Mouse (Mus musculus) T-helper 1 cell (primary cell): Measurements from ENCODE around the gene Dnah17.

ENCODE experiments used
- in situ Hi-C: fragments of 300-600 bp; cut with MboI, MseI; formaldehyde crosslinking; loops from one replicate; pipeline ENCODE4 v1.15.1; 2025; ENCODE audit warnings: high pct_unique_total_duplicates

The Dnah17 gene

DNA sequence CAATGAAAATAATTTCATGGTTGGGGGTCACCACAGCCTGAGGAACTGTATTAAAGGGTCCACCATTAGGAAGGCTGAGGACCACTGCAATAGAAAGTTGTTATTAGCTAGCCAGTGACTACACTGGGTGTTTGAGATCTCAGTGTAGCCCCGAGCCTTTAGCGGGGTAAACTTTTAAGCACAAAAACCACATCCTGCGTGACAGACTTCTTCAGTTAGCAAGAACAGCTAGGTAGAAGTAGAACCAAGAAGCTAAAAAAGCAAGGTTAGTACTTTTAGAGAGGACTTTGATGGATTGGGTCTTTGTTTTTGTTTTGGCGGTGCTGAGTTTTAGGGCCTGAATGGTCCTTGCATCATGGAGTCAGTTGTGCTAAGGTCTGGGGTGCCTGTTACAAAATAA, 13.3 kb upstream of the Dnah17 start:
- in situ Hi-C loops = no loop called here

DNA sequence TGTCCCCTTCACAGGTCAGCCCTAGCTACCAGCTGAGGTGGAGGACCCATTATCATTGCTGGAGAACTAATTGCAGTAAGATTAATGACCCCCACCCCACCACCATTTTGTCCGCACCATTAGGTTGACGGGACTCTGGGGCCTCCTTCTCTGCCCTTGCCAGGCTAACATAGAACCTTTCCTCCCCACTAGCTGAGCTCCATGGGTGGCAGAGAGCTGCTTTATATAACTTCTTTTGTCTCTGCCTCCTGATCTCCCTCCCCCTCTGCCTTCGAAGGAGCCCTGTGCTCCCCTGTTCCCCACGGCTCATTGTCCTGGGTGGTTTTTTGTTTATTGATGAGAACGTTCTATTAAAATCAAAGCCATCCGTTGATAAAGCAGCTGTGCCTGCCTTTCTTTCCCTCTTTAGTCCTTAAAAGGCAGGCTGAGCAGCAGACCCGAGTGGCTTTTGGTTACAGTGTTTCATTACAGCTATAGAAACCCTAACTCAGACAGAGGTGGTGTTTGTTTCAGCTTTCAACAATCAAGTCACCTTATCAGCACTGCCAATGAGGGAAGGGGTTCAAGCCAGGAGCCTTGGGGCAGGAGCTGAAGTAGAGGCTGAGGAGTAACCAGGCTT, 12.2 kb upstream of the Dnah17 start:
- in situ Hi-C loops = no loop called here

DNA sequence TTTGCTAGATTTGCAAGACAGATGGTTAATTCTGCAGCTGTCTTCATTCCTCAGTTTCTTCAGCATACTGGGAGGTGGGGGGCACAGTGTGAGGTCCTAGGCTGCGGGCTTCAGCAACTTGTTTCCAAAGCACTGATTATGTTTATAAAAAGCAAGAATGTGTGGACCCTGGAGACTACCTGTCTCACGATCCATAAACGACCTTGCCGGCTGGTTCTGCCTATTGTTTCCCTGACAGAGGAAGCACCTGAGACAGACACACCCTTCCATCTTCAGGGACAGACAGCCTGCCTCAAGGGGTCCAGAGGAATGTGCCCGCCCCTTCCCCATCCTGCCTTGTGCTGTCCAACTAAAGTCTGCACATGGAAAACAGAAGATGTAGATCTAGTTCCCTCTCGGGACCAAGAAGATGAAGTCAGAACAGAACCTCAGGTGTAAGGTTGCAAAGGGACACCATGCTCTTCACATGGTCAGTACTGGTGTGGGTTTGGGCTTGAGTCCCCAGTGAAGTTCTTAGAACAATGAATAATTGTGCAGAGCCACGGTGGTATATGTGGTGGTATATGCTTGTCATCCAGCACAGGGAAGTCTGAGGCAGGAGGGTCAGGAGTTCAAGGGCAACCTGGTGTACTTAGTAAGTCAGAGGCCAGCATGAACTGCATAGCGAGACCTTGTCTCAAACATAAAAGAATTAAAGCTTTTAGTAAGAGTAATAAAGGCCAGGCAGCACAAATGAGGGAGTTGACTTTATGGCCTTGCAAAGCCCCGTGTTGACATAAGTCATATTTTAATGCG, 10.5 kb upstream of the Dnah17 start:
- in situ Hi-C loops = no loop called here

DNA sequence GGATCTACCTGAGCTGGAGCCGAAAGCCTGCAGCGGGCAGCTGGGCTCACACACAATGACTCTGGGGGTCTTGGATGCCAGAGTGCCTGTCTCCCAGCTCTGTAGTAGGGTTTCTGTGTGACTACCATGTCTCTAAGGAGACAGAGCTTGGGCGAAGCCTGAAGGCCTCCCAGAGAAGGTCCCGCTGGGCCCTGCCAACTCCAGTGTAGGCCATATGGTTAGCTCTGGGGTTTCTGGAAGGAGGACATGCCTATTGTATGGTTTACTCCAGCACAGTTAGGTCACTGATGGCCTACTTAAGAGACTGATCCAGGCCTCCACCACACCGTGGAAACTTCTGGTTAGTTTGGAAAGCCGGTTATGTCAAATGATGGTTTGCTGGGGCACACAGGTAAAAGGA, 7.9 kb upstream of the Dnah17 start:
- in situ Hi-C loops = no loop called here

DNA sequence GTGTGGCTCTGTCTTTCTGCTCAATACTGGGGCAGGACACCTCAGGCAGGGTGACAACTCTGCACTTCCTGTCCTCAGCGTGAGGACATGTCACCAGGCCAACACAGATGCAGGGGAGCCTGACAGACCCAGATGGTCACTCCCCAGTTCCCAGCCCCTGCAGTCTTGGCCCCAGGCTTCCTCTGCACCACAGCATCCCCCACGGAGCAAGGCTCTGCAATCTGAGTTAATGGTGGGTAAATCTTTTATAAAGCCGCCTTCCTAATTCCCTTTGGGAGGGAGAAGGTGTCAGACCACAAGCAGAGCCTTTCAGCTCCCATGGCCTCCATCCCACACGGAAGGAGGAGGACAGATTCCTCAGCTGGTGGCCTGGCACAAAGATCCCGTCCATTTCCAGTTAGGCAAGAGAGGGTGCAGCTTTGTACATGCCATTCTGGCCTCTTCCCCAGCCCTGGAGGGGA, 5.8 kb upstream of the Dnah17 start:
- in situ Hi-C loops = no loop called here

DNA sequence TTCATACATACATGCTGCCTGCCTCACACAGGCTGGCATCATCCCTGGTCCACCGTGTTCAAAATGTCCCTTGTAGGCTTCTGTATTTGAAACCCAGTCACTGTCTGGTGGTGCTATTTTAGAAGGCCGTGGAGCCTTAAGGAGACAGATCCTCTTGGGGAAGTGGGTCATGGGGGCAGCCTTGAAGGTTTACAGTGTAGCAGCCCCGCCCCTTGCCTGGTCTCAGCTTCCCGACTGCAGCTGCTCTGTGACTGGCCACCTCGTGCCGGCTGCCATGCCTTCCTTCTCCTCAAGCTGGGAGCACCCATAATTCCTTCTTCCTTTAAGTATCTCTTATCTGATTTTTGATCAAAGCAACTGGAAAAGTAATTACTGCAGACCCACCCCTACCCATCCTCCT, 4.8 kb upstream of the Dnah17 start:
- in situ Hi-C loops = no loop called here

DNA sequence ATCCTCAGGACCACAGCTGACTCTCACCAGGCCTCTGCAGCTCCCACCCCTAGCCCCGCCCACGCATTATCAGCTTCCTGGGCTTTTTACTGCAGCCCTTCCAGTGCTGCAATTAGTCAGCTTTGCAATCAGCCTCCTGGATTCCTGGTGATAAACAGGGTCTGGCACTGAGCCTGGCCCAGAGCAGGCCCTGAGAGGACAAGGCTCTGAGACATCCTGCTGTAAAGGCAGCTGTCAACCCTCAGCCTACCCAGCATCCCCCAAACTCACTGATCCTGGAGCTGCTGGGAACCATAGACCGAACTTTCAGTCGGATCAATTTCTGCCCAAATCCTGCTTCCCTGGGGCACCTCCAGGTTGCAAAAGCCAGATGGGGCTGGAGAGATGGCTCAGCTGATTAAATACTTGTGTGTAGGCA, 3.3 kb upstream of the Dnah17 start:
- in situ Hi-C loops = no loop called here

DNA sequence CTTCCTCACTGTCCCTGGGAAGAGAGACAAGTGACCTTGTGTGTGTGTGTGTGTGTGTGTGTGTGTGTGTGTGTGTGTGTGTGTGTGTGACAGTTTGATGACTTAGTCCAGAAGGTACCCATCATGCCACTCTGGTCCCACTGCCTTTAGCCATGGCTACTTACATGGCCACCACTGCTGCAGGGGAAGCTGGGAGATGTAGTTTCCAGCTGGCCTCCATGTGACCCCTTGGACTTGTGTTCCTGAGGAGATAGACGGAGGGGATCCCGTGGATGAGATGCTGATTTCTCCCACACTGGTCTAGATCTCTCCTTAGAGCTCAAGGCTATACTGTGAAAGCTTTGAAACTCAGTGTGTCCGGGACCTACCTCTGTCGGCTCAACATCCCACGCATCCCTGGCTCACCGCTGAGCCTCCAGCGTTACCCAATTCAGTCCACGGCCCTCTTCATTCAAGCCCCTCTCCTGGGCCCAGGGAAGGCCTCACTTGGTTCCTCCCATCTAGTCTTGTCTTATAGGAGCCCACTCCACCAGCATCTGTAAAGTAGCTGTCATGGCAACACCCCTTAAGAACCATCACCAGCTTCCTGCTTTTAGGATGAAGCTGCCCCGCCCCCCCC, 2.8 kb upstream of the Dnah17 start:
- in situ Hi-C loops = no loop called here

DNA sequence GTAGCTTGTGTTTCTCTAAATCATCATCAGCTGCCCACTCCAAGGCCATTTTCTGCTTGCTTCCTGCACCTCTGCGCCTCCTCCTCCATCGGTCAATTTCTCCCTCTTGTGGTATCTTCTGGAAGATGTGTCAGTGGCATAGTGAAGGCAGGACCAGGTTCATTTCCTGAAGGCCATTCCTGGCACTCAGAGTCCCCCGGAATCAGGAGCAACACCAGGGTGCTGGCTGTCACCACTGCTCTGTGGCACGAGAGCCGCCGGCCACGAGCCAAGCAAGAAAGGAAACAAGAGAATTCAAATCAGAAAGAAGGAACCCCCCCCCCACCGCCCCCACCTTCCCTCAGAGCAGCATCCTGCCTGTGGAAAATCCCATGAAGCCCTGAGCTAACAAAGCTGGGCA, 1.7 kb upstream of the Dnah17 start:
- in situ Hi-C loops = no loop called here

DNA sequence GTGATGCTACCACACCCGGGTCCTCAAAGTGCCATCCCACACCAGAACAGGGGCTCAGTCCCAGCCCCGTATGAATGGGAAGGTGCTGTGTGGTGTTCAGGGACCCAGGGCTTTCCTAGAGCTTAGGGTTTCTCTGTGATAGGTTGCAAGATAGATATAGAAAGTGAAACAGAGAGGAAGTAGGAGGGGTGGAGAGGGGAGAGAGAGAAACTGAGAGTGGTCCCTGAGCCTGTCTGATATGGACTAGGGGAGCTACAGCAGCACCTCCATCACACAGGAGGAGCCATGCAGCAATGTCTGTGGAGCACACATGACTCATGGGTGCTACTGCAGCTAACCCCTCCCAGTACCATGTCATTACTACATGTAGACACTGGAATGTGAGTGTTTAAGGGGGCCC, 622 bp downstream of the Dnah17 start:
- in situ Hi-C loops = no loop called here

DNA sequence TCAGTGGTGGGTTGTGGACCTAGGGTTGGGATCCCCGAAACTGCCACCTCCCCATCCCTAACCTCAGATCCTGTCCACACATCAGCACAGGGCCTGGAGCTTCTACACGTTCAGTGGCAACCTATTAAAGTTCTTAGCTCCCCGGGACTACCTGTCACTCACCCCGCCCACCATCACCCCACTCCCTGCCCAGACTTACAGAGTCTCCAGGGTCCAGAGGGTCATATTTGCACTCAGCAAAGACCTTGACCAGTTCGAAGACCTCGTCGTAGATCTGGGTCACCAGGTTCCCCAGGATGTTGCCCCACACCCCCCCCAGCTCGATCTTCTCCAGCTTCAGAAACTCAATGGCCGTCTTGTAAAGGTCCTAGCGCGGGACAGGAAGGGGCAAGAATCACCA, 8.8 kb downstream of the Dnah17 start:
- in situ Hi-C loops = no loop called here

DNA sequence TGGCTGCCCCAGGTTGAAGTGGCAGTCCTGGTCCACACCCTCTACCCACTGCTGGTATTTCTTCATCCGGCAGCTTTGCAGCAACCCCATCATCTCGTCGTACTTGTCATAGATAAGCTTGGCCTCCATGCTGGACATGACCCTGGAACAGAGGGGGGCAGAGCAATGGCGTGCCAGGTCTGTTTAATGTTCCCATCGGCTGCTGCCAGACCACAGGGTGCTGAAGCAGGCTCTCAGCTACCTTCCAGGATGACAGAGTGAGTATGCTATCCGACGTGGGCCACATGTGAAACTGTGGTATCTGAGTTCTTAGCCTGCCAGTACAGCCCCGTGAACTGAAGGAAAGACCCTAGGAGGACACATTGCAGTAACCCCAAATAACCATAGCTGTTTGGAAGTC, 11.7 kb downstream of the Dnah17 start:
- in situ Hi-C loops = no loop called here

DNA sequence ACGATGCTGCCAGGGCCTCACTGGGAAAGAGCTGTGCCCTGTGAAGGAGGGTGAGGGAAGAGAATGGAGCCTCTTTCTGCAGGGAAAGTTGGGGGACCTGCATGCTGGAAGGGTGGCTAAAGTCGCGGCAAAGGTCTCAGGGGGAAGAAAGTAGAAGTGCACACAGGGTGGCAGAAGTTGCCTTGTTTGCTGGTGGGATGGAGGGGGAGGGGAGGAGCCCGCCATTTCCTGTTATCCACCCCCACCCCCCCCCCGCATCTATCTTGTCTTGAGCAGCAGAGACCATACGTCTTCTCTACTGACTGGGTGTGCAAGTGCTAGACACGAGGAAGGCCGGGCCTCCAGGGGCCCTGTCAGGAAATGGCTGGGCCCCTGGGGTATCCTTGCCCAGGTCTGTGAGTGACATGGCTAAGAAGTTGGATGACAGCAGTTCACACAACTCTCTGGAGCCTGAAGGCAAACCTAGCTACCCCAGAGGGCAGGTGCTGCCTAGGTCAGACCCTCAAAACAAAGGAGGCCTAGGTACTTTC, 15.8 kb downstream of the Dnah17 start:
- in situ Hi-C loops = no loop called here

DNA sequence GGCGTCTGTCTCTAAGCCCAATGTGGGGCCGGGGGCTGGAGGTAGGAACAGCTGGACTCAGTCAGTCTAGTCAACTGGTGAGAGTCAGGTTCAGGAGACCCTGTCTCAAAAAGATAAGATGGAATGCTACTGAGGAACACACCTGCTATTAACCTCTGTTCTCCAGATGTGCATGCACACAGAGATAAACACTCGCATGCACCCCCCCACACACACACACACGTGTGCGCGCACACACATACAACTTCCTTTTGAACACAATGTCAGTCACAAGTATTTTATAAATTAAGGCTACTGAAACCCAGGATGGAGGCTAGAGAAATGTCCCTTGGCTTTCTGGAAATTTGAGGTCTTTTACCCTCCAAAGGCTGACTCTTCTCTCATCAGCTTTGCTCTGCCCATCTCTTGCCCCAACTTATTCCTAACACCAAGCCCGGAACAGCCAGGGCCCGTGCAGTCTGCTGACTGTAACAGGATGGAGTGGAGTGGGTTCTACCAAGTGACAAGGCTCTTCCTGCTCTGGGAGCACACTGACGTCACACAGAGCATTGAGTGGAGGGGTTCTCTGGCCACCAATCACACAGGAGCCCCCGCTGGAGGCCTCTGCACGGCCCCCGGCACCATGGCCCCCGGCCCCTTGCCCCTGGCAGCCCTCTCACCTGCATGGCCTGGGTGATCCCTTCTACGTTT, 16.8 kb downstream of the Dnah17 start:
- in situ Hi-C loops = no loop called here

DNA sequence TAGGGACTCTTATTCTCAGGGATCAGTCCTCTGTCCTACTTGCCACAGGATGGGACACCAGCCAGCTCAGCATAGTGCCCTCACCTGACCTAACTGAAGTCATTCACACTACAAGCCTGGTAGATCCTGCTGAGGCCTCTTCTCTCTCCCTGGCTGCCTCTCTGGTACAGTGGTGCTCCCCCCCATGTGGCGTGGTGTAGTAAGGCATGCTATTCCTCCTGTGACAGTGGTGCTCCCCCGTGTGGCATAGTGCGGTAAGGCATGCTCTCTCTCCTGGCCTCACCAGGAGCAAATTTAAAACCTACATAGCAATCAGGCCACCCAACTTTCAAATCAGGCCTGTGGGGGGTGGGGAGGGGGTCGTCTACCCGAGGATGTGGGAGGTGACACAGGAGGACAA, 26.4 kb downstream of the Dnah17 start:
- in situ Hi-C loops = no loop called here

DNA sequence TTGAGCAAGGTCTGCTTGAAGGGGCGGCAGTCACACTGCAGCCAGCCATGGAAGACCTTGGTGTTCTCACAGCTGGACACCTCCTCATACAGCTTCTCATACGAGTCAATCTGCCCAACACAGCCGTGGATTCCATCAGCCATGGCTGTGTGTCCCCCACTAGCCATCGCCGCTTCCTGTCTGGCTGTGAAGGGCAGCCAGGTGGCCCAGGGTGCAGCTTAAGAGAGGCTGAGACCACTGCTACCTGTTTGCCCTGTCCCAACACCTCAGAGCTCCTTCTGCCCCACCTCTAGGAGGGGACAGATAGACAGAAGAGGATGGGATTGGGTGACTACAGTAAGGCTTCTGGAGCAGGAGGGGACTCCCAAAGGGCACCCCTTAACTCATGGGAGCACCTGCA, 27.1 kb downstream of the Dnah17 start:
- in situ Hi-C loops = no loop called here

DNA sequence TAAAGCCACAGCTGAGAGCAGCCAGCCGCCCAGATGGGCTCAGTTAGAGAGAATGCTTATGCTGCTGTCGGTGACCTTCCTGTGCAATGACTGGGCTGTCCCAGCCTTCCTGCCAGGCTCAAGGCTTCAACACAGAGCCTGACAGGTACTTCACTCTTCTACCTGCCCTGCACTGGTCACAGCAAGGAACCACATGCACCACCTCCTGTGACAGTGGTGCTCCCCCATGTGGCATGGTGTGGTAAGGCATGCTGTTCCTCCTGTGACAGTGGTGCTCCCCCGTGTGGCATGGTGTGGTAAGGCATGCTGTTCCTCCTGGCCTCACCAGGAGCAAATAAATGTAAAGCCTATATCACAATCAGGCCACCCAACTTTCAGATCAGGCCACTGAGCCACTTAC, 27.6 kb downstream of the Dnah17 start:
- in situ Hi-C loops = no loop called here

DNA sequence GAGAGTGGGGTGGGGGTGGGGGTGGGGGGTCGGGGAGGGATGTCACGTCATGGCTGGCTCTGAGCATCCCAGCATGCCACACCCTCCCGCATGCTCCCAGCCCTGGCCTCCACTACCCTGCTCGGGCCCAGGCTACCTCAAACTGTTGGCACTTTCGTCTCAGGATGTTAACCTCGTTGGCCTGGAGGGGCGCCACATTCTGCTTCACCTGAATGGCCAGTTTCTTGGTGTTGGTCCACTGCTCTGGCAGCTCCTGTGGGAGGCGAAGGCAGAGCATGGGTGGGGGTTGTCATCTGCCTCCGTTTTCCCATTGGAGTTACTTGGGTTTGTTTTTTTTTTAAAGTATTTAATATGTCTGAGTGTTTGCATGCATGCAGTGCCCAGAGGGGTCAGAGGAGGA, 29.3 kb downstream of the Dnah17 start:
- in situ Hi-C loops = no loop called here

DNA sequence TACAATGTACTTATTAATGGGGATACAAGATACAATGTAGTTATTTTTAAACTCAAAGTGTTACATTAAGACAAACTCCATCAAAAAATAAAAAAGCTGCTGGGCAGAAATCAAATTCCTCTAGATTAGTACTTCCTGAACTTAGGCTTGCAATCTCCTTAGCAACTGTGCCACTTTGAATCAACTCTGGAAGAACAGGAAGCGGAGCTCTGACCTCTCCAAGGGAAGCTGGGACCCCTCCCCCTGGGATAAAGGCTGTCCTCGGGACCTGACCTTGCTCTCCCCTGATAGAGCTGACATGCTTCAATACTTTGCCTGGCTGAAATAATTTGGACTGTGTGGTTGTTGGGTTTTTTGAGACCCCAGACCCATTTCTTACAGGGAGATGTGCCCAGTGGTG, 33.7 kb downstream of the Dnah17 start:
- in situ Hi-C loops = no loop called here

DNA sequence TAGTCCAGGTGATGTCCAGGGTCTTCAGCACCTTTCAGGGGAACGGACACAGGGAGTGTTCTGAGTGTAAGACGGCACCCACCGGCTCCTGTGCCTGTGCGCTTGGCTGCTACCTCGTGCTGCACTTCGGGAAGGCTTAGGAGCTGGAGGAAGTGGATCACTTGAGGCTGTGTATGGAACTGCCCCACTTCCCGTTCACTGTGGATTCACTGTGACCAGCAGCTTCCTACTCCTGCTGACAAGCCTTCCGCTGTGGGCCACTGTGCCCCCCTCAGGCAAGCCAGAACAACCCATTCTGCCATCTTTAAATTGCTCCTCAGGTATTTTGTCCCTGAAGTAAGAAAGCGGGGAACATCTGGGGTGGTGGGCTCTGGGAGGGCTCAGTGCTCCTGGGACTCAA, 35.4 kb downstream of the Dnah17 start:
- in situ Hi-C loops = no loop called here

DNA sequence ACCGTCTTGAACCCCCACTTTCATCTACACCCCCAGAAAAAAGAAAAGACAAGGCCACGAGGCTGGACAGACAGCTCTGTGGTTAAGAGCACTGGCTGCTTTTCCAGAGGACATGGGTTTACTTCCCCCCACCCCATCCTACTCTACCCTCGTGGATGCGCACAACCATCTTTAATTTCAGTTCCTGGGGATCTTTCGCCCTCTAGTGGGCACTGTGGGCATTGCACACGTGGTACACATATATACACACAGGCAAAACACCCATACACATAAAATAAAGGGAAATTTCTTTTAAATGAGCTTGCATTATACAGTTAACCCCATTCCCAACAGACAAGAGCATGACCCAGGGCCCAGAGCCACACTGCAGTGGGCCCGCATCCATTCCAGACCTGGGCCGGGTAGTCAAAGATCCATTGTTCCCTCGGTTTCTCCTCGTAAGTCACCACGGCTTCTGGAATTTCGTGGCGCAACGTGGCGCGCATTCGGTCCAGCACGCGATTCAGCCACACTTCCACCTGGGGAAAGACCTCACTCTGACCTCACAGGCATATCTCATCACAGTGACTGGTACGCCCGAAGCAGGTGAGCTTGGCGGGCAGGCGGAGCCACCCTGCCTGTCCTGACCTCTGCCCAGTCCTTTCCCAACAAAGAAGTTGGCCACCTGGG, 39.3 kb downstream of the Dnah17 start:
- in situ Hi-C loops = no loop called here

DNA sequence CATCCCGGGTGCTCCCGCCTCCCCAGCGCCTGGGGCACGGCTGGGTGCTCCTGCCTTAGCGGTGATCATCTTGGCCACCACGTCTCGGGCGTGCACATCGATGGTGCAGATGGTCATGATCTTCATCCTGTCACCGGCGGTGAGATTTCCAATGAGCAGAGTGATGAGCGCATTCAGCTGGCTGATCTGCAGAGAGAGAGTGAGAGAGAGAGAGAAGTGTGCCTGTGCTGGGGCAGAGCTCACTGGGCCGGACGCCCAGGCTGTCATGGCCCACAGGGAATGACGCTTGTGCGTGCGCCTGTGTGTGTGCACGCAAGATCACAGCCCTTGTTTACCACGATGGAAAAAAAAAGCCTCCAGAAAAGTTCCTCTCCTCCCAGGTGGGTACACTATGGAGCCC, 41.5 kb downstream of the Dnah17 start:
- in situ Hi-C loops = no loop called here
